Mouse (Mus musculus) bone marrow macrophage, adult 2 months (primary cell): ENCODE measurements at regions not wholly inside any gene's neighbourhood (a gene's known extent, or its start where the extent isn't known, plus 50 kb on each side); places are given as distances from the start of the nearest gene placed in this dataset.

ENCODE experiments used
- CTCF ChIP-seq: IDR thresholded peaks from 2 replicates; pipeline ENCODE4 v1.5.1; 2012; ENCODE audit warnings: low read depth, mild to moderate bottlenecking, low read length, moderate library complexity
- POLR2A ChIP-seq: IDR thresholded peaks from 2 replicates; pipeline ENCODE4 v1.6.1; 2012; ENCODE audit warnings: mild to moderate bottlenecking, low read depth, low read length, borderline replicate concordance

GRCm38 (mm10) chr3:134036310-134036934 is 199.9 kb upstream of the Cxxc4 start:
- TF ChIP-seq CTCF: no peak
- TF ChIP-seq POLR2A: no peak
